Mouse (Mus musculus): ENCODE measurements around the gene Dpp4. TPM values are rescaled to one million over a fixed set of nuclear protein-coding genes. Genes with fewer than 3 reads are reported as not detected.

The Dpp4 gene
- polyA plus RNA-seq, 1 experiment from 2014 or later = 9.0 TPM

- Histone ChIP-seq H3K36me3 (replicated peaks; ENCODE audit: insufficient read depth, low read length) (no peaks in the 10 kb centered on the region), H3K9ac (replicated peaks) (no peak overlapping the region), H3K27ac (ENCODE audit: low read depth) (no peak overlapping the region), H3K9me3 (ENCODE audit: low read length) (no peaks in the 10 kb centered on the region), H3K4me3 (ENCODE audit: low read depth, low read length) (no peak overlapping the region), H3K4me2 (ENCODE audit: low read depth, low read length) (no peak overlapping the region), H3K27me3 (ENCODE audit: insufficient read depth, low read length) (no peaks in the 10 kb centered on the region), H3K4me1 (ENCODE audit: insufficient read depth) (no peaks in the 10 kb centered on the region)
- TF ChIP-seq EP300 (IDR thresholded peaks at IDR 0.05; ENCODE audit: low read depth) (no peak), CTCF (IDR thresholded peaks at IDR 0.05; ENCODE audit: low read depth) (peak; percentile 29)
- ATAC-seq = no peak
- WGBS (ENCODE audit: insufficient replicate concordance) = 3% methylated on average over 2 of the region's 2 CpGs
- DNase-seq = no peak
Measured at GRCm38 (mm10) chr2:62285847-62286246, 126.2 kb downstream of the Dpp4 start.

- Histone ChIP-seq H3K27me3 (ENCODE audit: insufficient read depth, low read length) (no peaks in the 10 kb centered on the region), H3K4me2 (ENCODE audit: low read depth, low read length) (no peak overlapping the region), H3K4me1 (ENCODE audit: insufficient read depth) (no peaks in the 10 kb centered on the region), H3K9ac (replicated peaks) (no peak overlapping the region), H3K36me3 (replicated peaks; ENCODE audit: insufficient read depth, low read length) (no peaks in the 10 kb centered on the region), H3K9me3 (ENCODE audit: low read length) (no peaks in the 10 kb centered on the region), H3K27ac (ENCODE audit: low read depth) (no peak overlapping the region), H3K4me3 (ENCODE audit: low read depth, low read length) (no peak overlapping the region)
- DNase-seq = no peak
- WGBS (ENCODE audit: insufficient replicate concordance) = 69% methylated on average over 2 of the region's 2 CpGs
- no peak for TF ChIP-seq EP300 (IDR thresholded peaks at IDR 0.05; ENCODE audit: low read depth)
- ATAC-seq = no peak
Measured at GRCm38 (mm10) chr2:62285026-62285425, 127.0 kb downstream of the Dpp4 start.

Other genes with a start within 250 kb of the Dpp4 start
- gene Gcg, start 71.4 kb upstream of the Dpp4 start, polyA plus RNA-seq (2015; fragmentation: Nextera tagmentation; extraction: Ambion mirVana) = not detected in 2 replicates
- 0.15 and 0.20 TPM in 2 replicates for gene Fap, start 161.8 kb upstream of the Dpp4 start, polyA plus RNA-seq (2015; fragmentation: Nextera tagmentation; extraction: Ambion mirVana)
- gene Ifih1, start 234.0 kb upstream of the Dpp4 start, polyA plus RNA-seq (2015; fragmentation: Nextera tagmentation; extraction: Ambion mirVana) = 5.9 and 6.2 TPM in 2 replicates